Mouse (Mus musculus): ENCODE measurements around the gene Zmiz1. TPM values are rescaled to one million over a fixed set of nuclear protein-coding genes. Genes with fewer than 3 reads are reported as not detected.

Gene Zmiz1
- total and polyA plus RNA-seq, 2 experiments from 2014 or later = 50.6 to 135 TPM

GRCm38 (mm10) chr14:25530815-25531214, 71.8 kb downstream of the Zmiz1 start:
- Histone ChIP-seq H3K9ac (replicated peaks; ENCODE audit: low read length) (no peak overlapping the region), H3K27me3 (ENCODE audit: insufficient read depth, low read length) (no peaks in the 10 kb centered on the region), H3K36me3 (ENCODE audit: insufficient read depth, low read length) (no peaks in the 10 kb centered on the region), H3K27ac (no peak overlapping the region), H3K9me3 (ENCODE audit: low read length) (no peaks in the 10 kb centered on the region), H3K4me2 (ENCODE audit: low read depth, low read length) (no peak overlapping the region), H3K4me1 (ENCODE audit: insufficient read depth, low read length) (peaks cover 6% of the 10 kb centered on the region; the same call in 1 of the 2 replicates), H3K4me3 (ENCODE audit: low read length) (no peak overlapping the region)
- 72% methylated on average over 5 of the region's 5 CpGs for WGBS
- DNase-seq (ENCODE audit: low spot score) (no peak), ATAC-seq (no peak)
- TF ChIP-seq CTCF (IDR thresholded peaks at IDR 0.05; ENCODE audit: low read depth) = no peak; the same call in 1 of the 2 replicates

- 71% methylated on average over 3 of the region's 3 CpGs for WGBS
Measured at GRCm38 (mm10) chr14:25533010-25533409, 74.0 kb downstream of the Zmiz1 start.

GRCm38 (mm10) chr14:25533631-25534395, 74.8 kb downstream of the Zmiz1 start:
- Histone ChIP-seq H3K27me3 (ENCODE audit: insufficient read depth, low read length) (no peaks in the 10 kb centered on the region), H3K4me2 (ENCODE audit: low read depth, low read length) (no peak overlapping the region), H3K9me3 (ENCODE audit: low read length) (no peaks in the 10 kb centered on the region), H3K36me3 (ENCODE audit: insufficient read depth, low read length) (peaks cover 6% of the 10 kb centered on the region), H3K4me1 (ENCODE audit: insufficient read depth, low read length) (peaks cover 6% of the 10 kb centered on the region; the same call in 1 of the 2 replicates), H3K4me3 (ENCODE audit: low read length) (no peak overlapping the region), H3K27ac (no peak overlapping the region), H3K9ac (replicated peaks; ENCODE audit: low read length) (no peak overlapping the region)
- 78% methylated on average over 9 of the region's 9 CpGs for WGBS
- DNase-seq (ENCODE audit: low spot score) (no peak), ATAC-seq (no peak)
- TF ChIP-seq CTCF (IDR thresholded peaks at IDR 0.05; ENCODE audit: low read depth) = no peak

More at GRCm38 (mm10) chr14:25533010-25533409, 74.0 kb downstream of the Zmiz1 start:
- ATAC-seq (no peak), DNase-seq (ENCODE audit: low spot score) (no peak)
- Histone ChIP-seq H3K27ac (no peak overlapping the region), H3K27me3 (ENCODE audit: insufficient read depth, low read length) (no peaks in the 10 kb centered on the region), H3K4me1 (ENCODE audit: insufficient read depth, low read length) (peaks cover 6% of the 10 kb centered on the region; the same call in 1 of the 2 replicates), H3K4me2 (ENCODE audit: low read depth, low read length) (no peak overlapping the region), H3K9ac (replicated peaks; ENCODE audit: low read length) (no peak overlapping the region), H3K9me3 (ENCODE audit: low read length) (no peaks in the 10 kb centered on the region), H3K4me3 (ENCODE audit: low read length) (no peak overlapping the region), H3K36me3 (ENCODE audit: insufficient read depth, low read length) (peaks cover 6% of the 10 kb centered on the region)
- TF ChIP-seq CTCF (IDR thresholded peaks at IDR 0.05; ENCODE audit: low read depth) = no peak

GRCm38 (mm10) chr14:25534396-25534769, 75.4 kb downstream of the Zmiz1 start:
- peaks cover 6% of the 10 kb centered on the region for H3K36me3 ChIP-seq (ENCODE audit: insufficient read depth, low read length)
- H3K27me3 ChIP-seq (ENCODE audit: insufficient read depth, low read length) = no peaks in the 10 kb centered on the region
- no peak overlapping the region for H3K4me3 ChIP-seq (ENCODE audit: low read length)
- ATAC-seq (no peak), DNase-seq (ENCODE audit: low spot score) (no peak)
- H3K9ac ChIP-seq (replicated peaks; ENCODE audit: low read length) = no peak overlapping the region
- H3K27ac ChIP-seq = no peak overlapping the region
- no peak for TF ChIP-seq CTCF (IDR thresholded peaks at IDR 0.05; ENCODE audit: low read depth)
- H3K9me3 ChIP-seq (ENCODE audit: low read length) = no peaks in the 10 kb centered on the region
- peaks cover 7% of the 10 kb centered on the region; the same call in 1 of the 2 replicates for H3K4me1 ChIP-seq (ENCODE audit: insufficient read depth, low read length)
- H3K4me2 ChIP-seq (ENCODE audit: low read depth, low read length) = no peak overlapping the region

GRCm38 (mm10) chr14:25534918-25535582, 76.1 kb downstream of the Zmiz1 start:
- Histone ChIP-seq H3K4me2 (ENCODE audit: low read depth, low read length) (no peak overlapping the region), H3K27ac (no peak overlapping the region), H3K4me1 (ENCODE audit: insufficient read depth, low read length) (peaks cover 12% of the 10 kb centered on the region; the same call in 1 of the 2 replicates)

GRCm38 (mm10) chr14:25535583-25535943, 76.6 kb downstream of the Zmiz1 start:
- peaks cover 6% of the 10 kb centered on the region for H3K36me3 ChIP-seq (ENCODE audit: insufficient read depth, low read length)
- 58% methylated on average over 4 of the region's 4 CpGs for WGBS
- H3K9ac ChIP-seq (replicated peaks; ENCODE audit: low read length) = no peak overlapping the region
- H3K9me3 ChIP-seq (ENCODE audit: low read length) = no peaks in the 10 kb centered on the region
- H3K4me3 ChIP-seq (ENCODE audit: low read length) = no peak overlapping the region
- no peaks in the 10 kb centered on the region for H3K27me3 ChIP-seq (ENCODE audit: insufficient read depth, low read length)
- H3K27ac ChIP-seq = no peak overlapping the region
- DNase-seq (ENCODE audit: low spot score) (no peak), ATAC-seq (no peak)
- no peak overlapping the region for H3K4me2 ChIP-seq (ENCODE audit: low read depth, low read length)
- no peak for TF ChIP-seq CTCF (IDR thresholded peaks at IDR 0.05; ENCODE audit: low read depth)
- peaks cover 12% of the 10 kb centered on the region; the same call in 1 of the 2 replicates for H3K4me1 ChIP-seq (ENCODE audit: insufficient read depth, low read length)

More at GRCm38 (mm10) chr14:25534918-25535582, 76.1 kb downstream of the Zmiz1 start:
- Histone ChIP-seq H3K9me3 (ENCODE audit: low read length) (no peaks in the 10 kb centered on the region), H3K27me3 (ENCODE audit: insufficient read depth, low read length) (no peaks in the 10 kb centered on the region), H3K9ac (replicated peaks; ENCODE audit: low read length) (no peak overlapping the region), H3K4me3 (ENCODE audit: low read length) (no peak overlapping the region), H3K36me3 (ENCODE audit: insufficient read depth, low read length) (peaks cover 6% of the 10 kb centered on the region)
- ATAC-seq (no peak), DNase-seq (ENCODE audit: low spot score) (no peak)
- no peak for TF ChIP-seq CTCF (IDR thresholded peaks at IDR 0.05; ENCODE audit: low read depth)
- WGBS = 71% methylated on average over 11 of the region's 11 CpGs
